Mouse (Mus musculus): ENCODE results near the gene N4bp1.

GRCm38 (mm10) chr8:86881951-86882350 is 3.1 kb downstream of the N4bp1 start:
- no peak for TF ChIP-seq CTCF (IDR thresholded peaks at IDR 0.05; ENCODE audit: borderline replicate concordance, insufficient read depth, low read length)
- TF ChIP-seq POLR2A (IDR thresholded peaks at IDR 0.05; ENCODE audit: low read depth, low read length): no peak
